ENCODE assay signal across 1 mouse cellular context in the genomic region with DNA sequence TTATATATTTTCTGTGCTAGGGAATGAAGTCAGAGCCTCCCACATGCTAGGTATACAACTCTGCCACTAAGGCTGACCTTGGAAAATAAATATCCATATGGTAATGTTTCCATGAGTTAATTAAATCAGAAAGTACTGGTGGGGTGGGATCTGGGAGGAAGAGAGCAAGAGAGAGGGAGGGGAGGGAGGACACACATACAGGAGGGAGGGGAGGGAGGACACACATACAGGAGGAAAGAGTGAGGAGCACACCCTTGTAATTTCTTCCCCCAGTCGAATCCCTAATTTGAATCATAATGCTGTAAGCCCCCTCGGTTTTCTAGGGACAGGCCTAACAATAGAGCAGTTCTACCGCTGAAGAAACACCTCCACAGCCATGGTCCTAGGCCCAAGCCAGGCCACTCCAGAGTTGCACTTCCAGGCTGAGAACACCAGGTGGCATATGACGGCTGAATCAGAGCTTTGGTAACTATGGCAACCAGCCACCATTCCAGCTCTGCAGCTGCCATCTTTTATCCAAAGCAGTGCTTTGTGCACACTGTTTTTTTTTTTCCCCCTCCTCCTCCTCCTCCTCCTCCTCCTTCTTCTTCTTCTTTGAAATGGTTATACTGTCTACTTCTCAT.
TF ChIP-seq lines count a peak whose summit lies in the region.

No protein-coding gene starts in this region.

TF ChIP-seq in CH12.LX, 34 proteins besides CTCF, POLR2A, EP300 and RAD21 (continued from another document):
- TF ChIP-seq MXI1 (IDR thresholded peaks at IDR 0.05; ENCODE audit: low read depth, low read length) (peak; percentile 68; the same call in 1 of the 2 replicates), MAFK (IDR thresholded peaks at IDR 0.05; ENCODE audit: insufficient replicate concordance, low read length) (no peak), ETS1 (conservative IDR thresholded peaks at IDR 0.05; ENCODE audit: low read depth, low read length) (no peak), NRF1 (IDR thresholded peaks at IDR 0.05; ENCODE audit: low read depth, low read length) (peak; percentile 53), UBTF (IDR thresholded peaks at IDR 0.05; ENCODE audit: low read depth, low read length) (no peak), ZC3H11A (IDR thresholded peaks at IDR 0.05; ENCODE audit: low read depth, low read length) (peak; percentile 57; the same call in 1 of the 2 replicates), MEF2A (IDR thresholded peaks at IDR 0.05; ENCODE audit: borderline replicate concordance, low read depth, low read length) (no peak), ELF1 (IDR thresholded peaks at IDR 0.05; ENCODE audit: low read depth, low read length) (no peak), JUND (conservative IDR thresholded peaks at IDR 0.05; ENCODE audit: low read depth, low read length) (no peak), TCF12 (IDR thresholded peaks at IDR 0.05; ENCODE audit: low read depth, low read length) (no peak)
